Mouse (Mus musculus) T-helper 1 cell (primary cell): ENCODE results near the gene Fam98c.
"Not testable (repeated sequence)": the region's sequence is repeated elsewhere in the genome, so short reads cannot be mapped to it uniquely, and the experiment has no call there.

Source experiments
- in situ Hi-C: fragments of 300-600 bp; cut with MboI, MseI; formaldehyde crosslinking; loops from one replicate; pipeline ENCODE4 v1.15.1; 2025; ENCODE audit warnings: high pct_unique_total_duplicates

The Fam98c gene

DNA sequence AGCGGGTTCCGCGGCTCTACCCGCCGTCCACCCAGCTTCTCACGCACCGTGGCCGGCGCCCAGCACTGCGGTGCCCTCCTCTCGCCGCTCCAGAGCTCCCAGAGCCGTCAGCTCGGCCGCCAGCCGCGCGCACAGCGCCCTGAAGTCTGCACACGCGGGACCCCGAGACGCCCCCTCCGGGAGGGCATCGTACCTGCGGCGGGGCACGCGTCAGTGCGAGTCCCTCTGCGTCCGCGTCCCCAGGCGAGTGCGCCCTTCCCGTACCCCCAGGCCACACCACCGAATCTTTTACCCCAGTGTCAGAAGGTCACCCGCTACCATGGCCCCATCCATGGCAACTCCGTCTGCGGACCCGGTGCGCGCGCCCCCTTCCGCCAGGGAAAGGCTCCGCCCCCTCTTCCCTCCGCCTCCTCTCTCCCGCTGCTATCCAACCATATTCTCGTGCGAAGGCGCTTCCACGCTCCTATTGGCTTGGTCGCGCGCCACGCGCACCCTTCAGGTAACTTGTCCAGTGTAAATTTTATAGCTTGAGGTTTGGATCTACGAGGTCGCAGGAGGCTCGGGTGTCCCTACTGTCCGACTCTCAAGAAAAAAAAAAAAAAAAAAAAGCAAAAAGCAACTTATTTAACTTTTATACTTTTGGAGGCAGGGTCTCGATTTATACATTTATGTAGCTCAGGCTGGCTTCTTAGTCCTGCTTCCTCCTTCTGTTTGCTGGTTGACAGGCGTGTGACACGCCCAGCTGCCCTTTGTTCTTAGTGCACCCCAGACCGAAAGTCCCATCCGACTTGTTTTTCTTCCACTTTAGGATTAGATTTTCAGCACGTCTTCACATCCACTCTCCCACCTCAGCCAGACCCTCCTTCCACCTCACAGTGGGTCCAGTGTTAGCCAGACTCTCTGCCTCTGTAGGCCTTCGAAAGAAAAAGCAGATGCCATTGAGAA, at the start of gene Fam98c:
TSS of gene Fam98c (minus strand) at position 397 of the 945 bp plus-strand sequence.
- in situ Hi-C loops: no loop called here

DNA sequence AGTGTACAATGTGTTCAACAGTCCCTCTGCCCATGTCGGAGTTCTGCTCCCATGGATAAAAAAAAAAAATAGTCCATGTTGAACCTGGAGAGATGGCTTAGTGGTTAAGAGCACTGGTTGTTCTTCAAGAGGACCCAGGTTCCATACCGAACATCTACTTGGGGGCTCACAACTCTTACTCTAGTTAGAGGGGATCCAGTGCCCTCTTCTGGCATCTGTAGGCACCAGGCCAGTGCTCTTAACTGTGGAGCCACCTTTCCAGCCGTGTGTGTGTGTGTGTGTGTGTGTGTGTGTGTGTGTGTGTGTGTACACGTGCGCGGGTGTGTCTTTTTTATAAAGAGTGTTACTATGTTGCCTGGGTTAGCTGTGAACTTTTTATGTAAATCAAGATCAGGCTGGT, 46.5 kb upstream of the Fam98c start:
- in situ Hi-C loops: no loop called here

DNA sequence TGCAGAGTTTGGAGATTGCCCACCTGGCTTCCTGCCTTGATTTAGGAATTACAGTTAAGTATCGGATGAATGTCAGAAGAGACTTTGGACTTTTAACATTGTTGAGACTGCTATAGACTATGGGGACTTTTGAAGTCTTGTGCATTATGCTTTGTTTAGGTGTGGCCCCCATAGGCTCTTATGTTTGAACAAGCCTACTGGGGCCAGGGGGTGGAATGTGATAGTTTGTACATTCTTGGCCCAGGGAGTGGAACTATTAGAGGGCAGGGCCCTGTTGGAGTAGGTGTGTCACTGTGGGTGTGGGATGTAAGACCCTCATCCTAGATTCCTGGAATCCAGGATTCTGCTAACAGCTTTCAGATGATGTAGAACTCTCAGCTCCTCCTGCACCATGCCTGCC, 38.2 kb upstream of the Fam98c start:
- in situ Hi-C loops: not testable (repeated sequence)

DNA sequence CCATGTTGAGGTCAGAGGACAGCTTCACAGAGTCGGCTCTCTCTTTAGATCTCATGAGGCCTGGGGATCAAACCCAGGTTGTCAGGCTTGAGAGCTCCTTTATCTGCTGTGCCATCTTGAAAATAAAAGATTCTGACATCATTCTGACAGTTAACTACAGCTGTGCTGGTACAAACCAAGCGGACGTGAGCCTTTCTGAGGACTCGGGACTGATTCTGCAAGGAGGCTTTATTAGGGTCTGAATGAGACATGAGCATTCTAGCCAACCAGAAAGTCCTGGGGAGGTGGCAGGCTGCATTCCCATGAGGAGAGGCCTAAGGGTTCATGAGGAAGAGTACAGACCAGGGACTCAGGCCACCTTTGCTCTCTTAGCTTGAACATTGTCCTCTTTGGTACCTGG, 25.3 kb upstream of the Fam98c start:
- in situ Hi-C loops: not testable (repeated sequence)

DNA sequence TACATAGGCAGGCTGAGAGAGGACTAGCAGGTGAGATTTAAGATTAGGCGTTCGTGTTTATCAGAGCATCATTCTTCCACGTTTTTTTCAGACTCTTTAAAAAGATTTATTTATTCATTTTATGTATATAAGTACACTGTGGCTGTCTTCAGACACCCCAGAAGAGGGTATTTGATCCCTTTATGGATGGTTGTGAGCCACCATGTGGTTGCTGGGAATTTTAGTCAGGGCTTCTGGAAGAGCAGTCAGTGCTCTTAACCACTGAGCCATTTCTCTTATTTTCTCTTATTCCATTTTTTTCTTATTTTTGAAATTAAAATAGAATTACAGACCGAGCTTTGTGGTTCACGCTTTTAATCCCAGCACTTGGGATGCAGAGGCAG, 24.8 kb upstream of the Fam98c start:
- in situ Hi-C loops: no loop called here

DNA sequence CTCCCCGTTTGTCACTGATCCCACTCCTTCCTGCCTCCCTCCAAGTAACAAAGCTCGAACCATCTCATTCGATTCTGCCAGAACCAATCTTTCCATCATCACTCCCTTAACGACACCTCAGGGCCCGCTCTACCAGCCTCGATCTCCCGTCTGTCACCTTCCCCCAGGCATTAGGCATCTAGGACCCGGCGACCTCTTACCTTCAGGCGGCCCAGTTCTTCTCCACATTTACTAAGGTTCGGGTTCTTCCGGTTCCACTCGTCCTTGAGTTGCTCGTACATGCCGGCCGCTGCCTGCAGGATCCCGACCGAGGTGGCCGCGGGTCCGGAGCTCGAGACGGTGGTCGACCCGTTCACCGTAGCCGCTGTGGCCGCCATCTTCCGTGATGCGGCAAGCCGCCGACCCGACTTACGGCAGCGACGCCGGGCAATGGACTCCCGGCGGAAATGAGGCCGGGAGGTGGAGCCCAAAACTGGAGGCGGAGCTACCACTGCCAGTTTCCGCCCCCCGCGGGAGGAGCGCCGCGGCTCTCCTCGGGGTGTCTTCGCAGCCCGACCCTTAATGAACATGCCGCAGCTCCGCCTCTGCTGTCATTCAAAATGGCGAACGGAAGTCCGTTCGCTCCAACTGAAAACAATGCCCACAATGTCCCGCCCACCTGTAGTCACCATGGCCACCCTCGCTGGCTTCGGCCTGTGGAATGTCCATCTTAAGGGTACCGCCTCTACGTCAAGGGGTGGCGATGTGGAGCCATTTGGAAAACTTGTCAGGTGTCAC, 24.2 kb upstream of the Fam98c start, which contains the start of gene Psmd8:
TSS of gene Psmd8 (minus strand) at position 625 of the 777 bp plus-strand sequence.
- in situ Hi-C loops: no loop called here

DNA sequence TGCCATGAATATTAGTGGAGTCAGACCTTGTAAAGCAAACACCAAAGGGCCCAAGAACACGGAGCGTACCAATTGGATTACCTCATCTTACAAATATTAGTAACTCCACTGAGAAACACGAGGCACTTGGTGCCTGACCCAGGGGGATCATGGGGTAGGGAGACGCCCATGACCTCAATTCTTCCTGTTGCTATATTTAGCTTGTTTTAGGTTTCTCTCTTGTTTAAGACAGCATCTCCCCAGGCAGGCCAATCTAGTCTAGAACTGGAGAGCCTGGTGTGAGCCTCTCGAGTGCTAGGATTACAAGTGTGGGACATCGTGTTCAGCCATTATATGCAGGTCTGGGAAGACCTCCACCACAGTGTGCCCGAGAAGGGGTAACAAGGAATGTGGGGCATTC, 23.3 kb upstream of the Fam98c start:
- in situ Hi-C loops: loop anchor here (5.0 kb wide), 1 partner anchor 33 kb away; the partner anchor contains the start of gene Catsperg1

DNA sequence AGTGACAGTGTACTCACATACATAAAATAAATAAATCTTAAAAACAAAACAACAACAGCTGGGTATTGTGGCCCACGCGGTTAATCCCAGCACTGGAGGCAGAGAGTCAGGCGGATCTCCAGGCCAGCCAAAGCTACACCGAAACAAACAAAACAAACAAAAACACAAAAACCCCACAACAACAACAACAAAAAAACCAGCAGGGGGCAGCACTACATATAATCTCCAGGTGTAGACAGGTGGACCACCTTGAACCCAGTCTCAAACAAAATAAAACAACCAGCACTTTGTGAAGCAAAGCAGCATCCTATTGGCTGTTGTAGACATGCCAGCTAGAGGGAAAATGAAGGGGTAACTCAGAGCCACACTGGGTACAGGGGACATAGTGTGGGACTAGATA, 22.1 kb upstream of the Fam98c start:
- in situ Hi-C loops: loop anchor here (5.0 kb wide), 1 partner anchor 34 kb away; the partner anchor contains the start of gene Catsperg1

DNA sequence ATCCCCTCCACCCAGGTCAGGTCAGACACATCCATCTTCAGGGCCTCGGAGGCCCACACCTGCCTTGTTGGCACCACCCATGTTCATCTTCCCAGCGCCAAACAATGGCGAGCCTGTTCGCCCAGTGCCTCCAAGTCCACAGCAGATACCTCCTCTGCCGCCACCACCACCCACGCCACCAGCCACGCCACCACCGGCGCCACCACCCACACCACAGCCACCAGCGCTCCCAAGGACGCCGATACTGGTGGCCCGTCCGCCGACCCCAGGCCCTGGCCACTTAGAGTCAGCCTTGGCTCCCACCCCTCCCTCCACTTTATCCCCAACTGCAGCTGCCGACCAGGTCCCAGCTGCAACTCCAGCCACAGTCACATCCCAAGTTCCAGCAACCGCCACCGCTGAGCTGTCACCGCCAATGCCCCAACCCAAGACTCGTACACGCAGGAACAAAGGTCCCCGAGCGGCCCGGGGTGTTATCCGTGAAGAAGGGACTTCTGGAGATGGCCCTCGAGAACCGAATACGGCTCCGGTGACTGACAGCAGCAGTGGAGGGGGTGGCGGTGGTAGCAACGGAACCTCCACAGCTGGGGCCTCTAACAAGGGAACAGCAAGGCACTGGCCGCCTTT, 16.5 kb upstream of the Fam98c start:
- in situ Hi-C loops: no loop called here

DNA sequence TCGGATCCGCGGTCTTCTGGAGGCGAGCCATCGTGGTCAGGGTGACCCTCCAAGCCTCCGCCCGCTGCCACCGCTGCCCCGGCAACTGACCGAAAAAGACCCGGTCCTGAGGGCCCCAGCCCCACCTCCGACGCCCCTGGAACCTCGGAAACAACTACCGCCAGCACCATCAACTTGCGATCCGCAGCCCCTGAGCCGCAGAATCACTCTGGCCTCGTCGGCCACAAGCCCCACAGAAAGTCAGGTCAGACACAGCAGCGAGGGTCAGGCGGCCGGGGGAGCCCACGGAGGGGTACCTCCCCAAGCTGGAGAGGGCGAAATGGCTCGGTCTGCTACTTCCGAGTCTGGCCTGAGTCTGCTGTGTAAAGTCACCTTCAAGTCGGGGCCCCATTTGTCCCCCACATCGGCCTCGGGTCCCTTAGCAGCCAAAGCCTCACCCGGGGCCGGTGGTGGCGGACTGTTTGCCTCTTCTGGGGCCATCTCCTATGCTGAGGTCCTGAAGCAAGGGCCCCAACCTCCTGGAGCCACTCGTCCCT, 15.6 kb upstream of the Fam98c start:
- in situ Hi-C loops: no loop called here

DNA sequence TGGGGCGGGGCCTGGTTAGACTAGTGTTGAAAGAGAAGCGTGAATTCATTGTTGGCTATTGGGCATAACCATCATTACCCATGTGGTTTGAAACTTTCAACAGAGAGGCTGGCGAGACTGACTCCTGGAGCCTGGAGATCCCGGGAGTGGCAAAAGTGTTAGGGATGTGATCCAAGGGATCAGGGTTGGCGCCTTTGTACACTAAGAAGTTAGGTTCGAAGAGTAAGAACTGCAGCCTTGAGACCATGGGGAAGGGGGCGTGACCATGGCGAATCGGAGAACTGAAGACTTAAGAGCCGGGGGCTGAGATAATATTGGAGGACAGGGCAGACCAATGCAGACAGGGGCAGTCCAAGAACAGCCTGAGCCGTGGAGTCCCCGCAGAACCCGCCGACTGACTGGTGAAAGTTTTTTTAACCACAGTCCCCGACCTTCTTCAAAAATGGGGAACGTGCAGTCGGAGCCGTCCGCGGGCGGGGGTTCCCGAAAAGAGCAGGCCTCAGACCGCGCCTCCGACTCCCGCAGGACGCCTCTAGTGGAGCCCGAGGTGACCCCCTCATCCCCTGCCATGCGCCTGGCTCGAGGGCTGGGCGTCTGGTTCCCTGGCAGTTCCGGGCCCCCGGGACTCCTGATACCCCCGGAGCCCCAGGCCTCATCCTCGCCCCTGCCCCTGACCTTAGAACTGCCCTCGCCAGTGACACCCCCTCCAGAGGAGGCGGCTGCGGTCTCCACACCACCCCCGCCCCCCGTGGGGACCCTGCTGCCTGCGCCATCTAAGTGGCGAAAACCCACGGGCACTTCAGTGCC, 14.9 kb upstream of the Fam98c start:
- in situ Hi-C loops: no loop called here

DNA sequence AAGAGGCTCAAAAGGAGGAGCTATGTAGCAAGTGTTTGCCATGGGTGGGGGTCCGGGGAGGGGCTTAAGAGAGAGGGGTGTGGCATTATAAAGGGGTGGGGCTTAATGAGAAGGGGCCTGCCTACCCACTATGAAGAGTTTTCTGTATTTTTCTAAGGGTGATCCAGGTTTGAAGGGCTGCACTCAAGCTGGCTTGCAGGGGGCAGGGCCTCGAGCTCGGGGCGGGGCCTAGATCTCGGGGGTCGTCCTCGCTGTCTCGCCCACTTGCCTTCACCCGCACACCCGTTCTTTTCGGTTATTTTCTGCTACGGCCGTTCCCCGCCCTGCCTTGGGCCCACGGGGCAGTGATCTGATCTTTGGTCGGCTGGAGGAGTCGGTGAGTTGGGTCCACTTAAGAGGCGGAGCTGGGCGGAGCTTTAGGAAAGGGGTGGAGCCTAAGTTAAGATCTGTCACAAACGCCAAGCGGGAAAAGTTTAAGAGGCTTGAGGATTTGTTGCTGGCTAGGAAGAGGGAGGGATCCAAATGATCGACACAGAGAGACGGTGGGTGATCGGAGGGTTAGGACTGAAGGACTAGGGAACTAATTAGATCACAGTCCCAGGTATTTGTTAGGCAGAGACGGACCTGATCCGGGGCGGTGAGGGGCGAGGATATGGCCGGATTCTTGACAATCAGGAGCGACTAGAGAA, 14.2 kb upstream of the Fam98c start, which contains the start of the genes Ggn and Spred3:
TSS of gene Ggn (plus strand) at position 145 of the 689 bp plus-strand sequence.
TSS of gene Spred3 (minus strand) at position 346 of the 689 bp plus-strand sequence.
- in situ Hi-C loops: no loop called here

DNA sequence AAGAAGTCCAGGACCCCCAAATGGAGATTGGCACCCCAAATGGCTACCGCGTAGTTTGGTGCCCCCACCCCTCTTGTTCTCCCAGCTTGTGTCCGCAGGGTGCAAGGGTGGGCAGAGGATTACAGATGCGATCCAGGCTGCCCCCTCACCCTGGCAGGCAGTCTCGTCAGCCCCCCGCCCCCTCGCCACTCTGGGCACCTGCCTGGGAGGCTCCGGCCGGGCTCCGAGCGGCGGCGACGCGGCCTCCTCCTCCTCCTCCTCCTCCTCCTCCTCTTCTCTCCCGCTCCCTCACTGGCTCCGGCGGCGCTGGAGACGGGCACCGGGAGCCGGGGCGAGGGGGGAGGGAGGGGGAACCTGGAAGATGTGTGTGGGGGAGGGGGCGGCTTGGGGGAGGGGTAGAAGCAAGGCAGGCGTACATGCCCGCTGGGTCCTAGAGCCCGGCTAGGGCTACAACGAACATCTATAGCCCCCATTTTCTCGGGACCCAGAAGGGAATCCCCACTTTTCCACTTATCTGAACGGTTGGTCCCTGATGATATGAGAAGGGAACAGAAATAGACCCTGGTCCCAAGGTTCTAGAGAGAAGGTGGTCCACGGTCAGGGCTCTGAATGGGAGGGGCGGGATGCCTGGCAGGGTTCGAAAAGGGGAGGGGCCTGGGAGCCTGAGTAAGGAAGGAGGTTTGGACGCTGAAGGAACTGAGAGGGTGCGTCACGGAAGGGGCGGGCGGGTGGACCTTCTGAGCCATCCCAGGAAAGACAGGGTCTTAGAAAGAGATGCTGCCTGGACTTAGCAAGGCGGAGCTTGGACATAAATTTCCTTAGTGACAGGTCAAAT, 13.4 kb upstream of the Fam98c start:
- in situ Hi-C loops: no loop called here

DNA sequence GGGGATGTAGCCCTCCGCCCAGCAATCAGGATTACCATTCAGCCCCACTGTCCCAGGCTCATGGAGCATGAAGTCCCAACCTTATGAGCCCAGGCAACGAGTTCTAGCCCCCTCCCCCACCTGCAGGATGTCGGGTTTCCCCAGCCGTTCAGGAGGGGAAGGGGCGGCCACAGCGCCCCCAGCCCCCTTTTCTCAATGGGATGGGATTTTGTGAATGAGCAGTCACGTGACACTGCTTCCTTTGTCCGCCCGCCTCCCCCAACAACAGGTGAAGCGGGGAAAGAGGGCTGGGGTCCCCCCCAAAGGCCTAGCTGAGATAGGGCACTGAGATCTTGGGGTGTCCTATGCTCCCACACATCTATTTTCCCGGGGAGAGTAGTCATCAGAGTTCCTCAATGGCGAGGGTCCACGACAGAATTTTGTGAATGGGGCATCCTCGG, 12.8 kb upstream of the Fam98c start:
- in situ Hi-C loops: no loop called here

DNA sequence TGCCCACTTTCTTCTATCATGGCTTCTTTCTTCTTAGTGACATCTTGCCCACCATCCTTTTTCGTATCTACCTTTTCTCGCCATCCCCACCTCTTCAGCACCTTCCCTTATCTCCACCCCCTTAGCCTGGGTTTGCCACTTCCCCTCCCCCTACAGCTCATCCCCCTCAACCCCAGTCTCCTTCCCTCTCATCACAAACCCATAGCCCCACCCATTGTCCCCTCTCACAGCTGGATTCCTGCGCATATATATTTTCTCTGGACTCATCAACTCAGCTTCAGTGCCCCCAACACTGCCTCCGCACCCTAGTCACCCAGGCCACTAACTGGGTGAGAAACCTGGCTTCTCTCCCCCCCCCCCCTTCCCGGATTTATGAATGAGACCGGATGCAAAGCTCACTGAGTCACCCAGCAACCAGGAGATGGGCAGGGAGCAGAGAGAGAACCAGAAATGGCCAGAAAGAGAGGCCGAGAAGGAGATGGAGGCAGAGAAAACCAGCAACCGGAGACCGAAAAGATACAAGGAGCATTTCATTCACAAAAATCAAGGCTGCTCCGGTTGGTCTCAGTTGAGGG, 12.2 kb upstream of the Fam98c start:
- in situ Hi-C loops: no loop called here

DNA sequence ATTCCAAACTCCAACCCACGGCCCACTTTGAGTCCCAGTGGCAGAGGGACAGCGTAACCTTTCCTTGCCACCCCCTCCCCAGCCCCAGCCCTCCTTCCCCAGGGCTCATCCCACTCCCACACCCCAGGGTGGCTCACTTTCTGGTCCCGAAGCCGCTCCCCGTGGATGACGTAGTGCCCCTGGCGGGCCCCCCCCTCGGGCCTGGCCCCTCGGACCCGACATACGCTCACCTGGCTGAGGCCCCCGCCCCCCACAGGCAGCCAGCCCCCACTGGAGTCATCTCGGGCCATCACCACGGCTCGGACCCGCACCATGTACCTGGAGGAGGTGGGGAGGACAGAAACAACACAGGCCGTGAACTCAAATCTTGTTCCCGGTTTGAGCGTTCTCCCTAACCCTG, 11.6 kb upstream of the Fam98c start:
- in situ Hi-C loops: no loop called here

DNA sequence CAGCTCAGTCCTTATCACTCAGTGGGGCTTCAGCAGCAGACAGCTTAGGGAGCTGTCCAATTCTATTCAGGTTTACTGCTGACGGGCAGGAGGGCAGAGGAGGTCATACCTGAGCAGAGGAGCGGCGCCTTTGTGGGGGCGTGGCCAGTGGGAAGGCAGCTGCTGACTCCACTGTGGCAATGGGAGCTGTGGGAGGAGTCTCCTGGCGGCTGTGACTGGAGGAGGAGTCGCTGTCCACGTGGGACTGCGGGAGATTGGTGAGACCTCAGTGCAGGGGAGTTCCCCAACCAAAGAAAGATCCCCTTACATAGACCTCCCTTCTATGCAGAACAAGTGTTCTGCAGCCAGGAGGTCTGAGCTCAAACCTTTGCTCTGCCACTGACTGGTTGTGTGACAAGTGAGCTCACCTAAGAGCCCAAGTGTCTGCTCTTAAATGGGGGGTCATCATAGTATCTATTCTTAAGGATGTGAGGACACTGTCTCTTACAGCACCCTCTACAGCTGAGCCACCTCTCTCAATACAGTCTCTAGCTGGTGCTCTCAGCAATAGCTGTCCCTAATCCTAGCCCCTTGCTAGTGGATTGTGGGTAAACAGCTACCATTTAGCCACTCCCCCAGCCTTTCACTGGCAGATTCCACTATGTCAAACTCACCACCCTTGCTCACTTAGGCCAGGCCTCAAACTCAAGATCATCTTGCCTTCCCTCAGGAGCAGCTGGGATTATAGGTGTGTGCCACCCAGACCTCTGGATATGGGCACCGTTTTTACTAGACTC, 6.9 kb upstream of the Fam98c start:
- in situ Hi-C loops: no loop called here

DNA sequence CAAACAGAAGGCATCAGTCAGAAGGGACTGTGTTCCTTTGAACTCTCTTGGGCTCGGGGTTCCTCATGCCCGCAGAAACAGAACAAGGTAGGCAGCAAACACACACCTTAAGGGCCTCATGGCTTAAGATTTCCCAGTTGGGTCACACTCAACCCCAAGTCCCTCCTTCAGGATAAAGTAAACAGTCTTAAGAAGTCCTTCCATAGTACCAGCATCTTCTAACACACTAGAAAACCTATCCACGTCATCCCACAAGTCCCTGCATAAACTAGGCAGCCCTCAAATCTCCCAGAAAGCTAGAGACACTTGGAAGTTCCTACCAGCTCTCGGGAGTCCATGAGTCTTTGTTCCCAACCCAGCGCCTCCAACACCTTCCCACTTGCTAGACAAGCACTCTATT, 6.3 kb upstream of the Fam98c start:
- in situ Hi-C loops: no loop called here
